In the genomic region with DNA sequence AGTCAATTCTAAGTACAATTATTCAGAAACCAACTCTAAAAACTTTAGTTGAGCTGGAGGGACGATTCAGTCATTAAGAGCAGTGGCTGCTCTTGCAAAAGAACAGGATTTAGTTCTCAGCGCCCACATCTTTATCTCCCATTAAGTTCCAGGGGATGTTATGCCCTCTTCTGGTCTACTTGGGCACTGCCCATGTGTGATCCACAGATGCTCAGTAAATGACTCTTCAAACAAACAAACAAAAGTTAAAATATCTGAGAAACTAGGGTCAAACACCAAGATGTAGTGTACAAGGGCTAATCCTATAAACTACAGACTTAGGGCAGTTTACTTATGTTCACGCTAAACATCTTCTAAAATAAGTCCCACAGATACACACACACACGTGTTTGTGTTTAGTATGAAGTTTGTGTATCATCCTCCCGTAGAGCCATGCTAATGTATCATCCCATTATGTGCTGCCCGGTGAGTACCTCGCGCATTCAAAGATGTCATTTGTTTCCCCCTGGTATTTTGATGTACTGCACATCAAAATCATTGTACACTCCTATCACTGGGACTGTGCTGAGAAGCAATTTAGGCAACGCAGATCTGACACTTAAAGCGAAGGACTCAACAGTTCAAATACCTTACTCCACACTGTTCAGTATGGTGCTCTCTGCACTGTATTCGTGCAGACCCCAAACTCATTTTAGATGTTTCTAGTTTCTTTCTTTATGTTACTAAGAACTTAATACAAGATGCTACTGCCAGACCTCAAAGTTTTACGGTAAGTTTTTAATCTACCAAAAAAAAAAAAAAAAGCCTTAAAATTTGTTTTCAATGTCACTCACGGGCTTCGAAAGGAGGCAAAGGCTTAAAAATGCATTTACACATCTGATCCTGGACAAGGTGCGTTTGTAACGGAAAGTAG, we compare ENCODE assay signal across 8 mouse cellular contexts. TPM values are rescaled to one million over a fixed set of nuclear protein-coding genes. Genes with fewer than 3 reads are reported as not detected.
A peak's percentile ranks its signal among the peaks of the same experiment; 100 is the strongest.
DNase-seq lines count a peak whose midpoint lies in the region; ATAC-seq and TF ChIP-seq lines count a peak whose summit lies in the region.

No protein-coding gene starts in this region.

- H3K4me3 ChIP-seq in heart, embryonic 11.5 days (ENCODE audit: low read depth, low read length), result peak overlapping the region; percentile 83
- H3K4me3 ChIP-seq in forebrain, embryonic 13.5 days, result peak overlapping the region; percentile 69
- peak overlapping the region; percentile 89 for H3K4me3 ChIP-seq in limb, embryonic 15.5 days
- peak overlapping the region; percentile 79 for H3K4me3 ChIP-seq in neural tube, embryonic 11.5 days (ENCODE audit: low read depth, low read length)

- peak overlapping the region; percentile 99 for H3K9ac ChIP-seq in heart, embryonic 11.5 days (ENCODE audit: low read depth, low read length)
- H3K9ac ChIP-seq in forebrain, embryonic 13.5 days, result peak overlapping the region; percentile 84
- H3K9ac ChIP-seq in limb, embryonic 15.5 days, result peak overlapping the region; percentile 96
- H3K9ac ChIP-seq in neural tube, embryonic 11.5 days (ENCODE audit: low read length), result peak overlapping the region; percentile 82

- CTCF ChIA-PET in Patski (lab: Charles Lee), result interaction anchor here (1.5 to 2.1 kb wide), 2 partner anchors 145 kb away, joined by 4 to 9 read pairs; partner anchors contain the start of gene Coq2

- DNase-seq in heart, postnatal 4 days, result no peak
- DNase-seq in Patski (ENCODE audit: low read depth, low spot score), result no peak
- no peak for DNase-seq in neural tube, embryonic 11.5 days (ENCODE audit: low spot score)
- DNase-seq in yolk sac, embryonic 10.5 days (ENCODE audit: low spot score), result no peak
- DNase-seq in ovary, postnatal 36 days (ENCODE audit: low spot score), result no peak

- H3K27me3 ChIP-seq in heart, embryonic 11.5 days (ENCODE audit: control insufficient read depth, insufficient read depth, low read length), result no peaks in the 10 kb centered on the region
- H3K27me3 ChIP-seq in Patski, result no peaks in the 10 kb centered on the region
- H3K27me3 ChIP-seq in forebrain, embryonic 13.5 days, result no peaks in the 10 kb centered on the region
- no peaks in the 10 kb centered on the region for H3K27me3 ChIP-seq in limb, embryonic 15.5 days
- H3K27me3 ChIP-seq in neural tube, embryonic 11.5 days (ENCODE audit: control insufficient read depth, insufficient read depth, low read length), result no peaks in the 10 kb centered on the region

- H3K4me2 ChIP-seq in heart, embryonic 11.5 days, result peak overlapping the region; percentile 93
- peak overlapping the region; percentile 83 for H3K4me2 ChIP-seq in forebrain, embryonic 13.5 days
- H3K4me2 ChIP-seq in limb, embryonic 15.5 days, result peak overlapping the region; percentile 82
- H3K4me2 ChIP-seq in neural tube, embryonic 11.5 days (ENCODE audit: low read depth), result peak overlapping the region; percentile 53

- WGBS in heart, embryonic 11.5 days (ENCODE audit: insufficient replicate concordance), result 30% methylated on average over 16 of the region's 16 CpGs
- WGBS in forebrain, embryonic 13.5 days, result 26% methylated on average over 16 of the region's 16 CpGs
- WGBS in limb, embryonic 15.5 days, result 31% methylated on average over 16 of the region's 16 CpGs
- 36% methylated on average over 16 of the region's 16 CpGs for WGBS in neural tube, embryonic 11.5 days

- no peaks in the 10 kb centered on the region for H3K9me3 ChIP-seq in heart, embryonic 11.5 days (replicated peaks; ENCODE audit: control insufficient read depth, low read length)
- H3K9me3 ChIP-seq in forebrain, embryonic 13.5 days (replicated peaks), result no peaks in the 10 kb centered on the region
- no peaks in the 10 kb centered on the region for H3K9me3 ChIP-seq in limb, embryonic 15.5 days
- H3K9me3 ChIP-seq in neural tube, embryonic 11.5 days (ENCODE audit: control insufficient read depth, low read length), result no peaks in the 10 kb centered on the region

- no peak for ATAC-seq in heart, embryonic 11.5 days (replicated peaks; ENCODE audit: insufficient number of reproducible peaks, low FRiP score, low TSS enrichment)
- ATAC-seq in Patski, result no peak
- ATAC-seq in forebrain, embryonic 13.5 days, result no peak
- ATAC-seq in limb, embryonic 15.5 days (ENCODE audit: insufficient number of reproducible peaks, low FRiP score, low TSS enrichment, low read depth), result no peak
- peak; percentile 59; the same call in 1 of the 2 replicates for ATAC-seq in neural tube, embryonic 11.5 days (ENCODE audit: insufficient read depth, low FRiP score, low TSS enrichment)

- H3K36me3 ChIP-seq in heart, embryonic 11.5 days (ENCODE audit: control insufficient read depth, insufficient read depth, low read length), result peaks cover 2% of the 10 kb centered on the region; the same call in 1 of the 2 replicates
- H3K36me3 ChIP-seq in forebrain, embryonic 13.5 days (ENCODE audit: poor library complexity, severe bottlenecking), result peaks cover 9% of the 10 kb centered on the region
- peaks cover 13% of the 10 kb centered on the region for H3K36me3 ChIP-seq in limb, embryonic 15.5 days
- no peaks in the 10 kb centered on the region for H3K36me3 ChIP-seq in neural tube, embryonic 11.5 days (ENCODE audit: control insufficient read depth, insufficient read depth, low read length)

- peak overlapping the region; percentile 87 for H3K27ac ChIP-seq in heart, embryonic 11.5 days (ENCODE audit: low read depth, low read length)
- no peak overlapping the region; the same call in 1 of the 2 replicates for H3K27ac ChIP-seq in forebrain, embryonic 13.5 days
- peak overlapping the region; percentile 85 for H3K27ac ChIP-seq in limb, embryonic 15.5 days
- no peak overlapping the region for H3K27ac ChIP-seq in neural tube, embryonic 11.5 days (ENCODE audit: low read depth, low read length)

- in situ Hi-C loops in Patski (cut with MboI; ENCODE audit: low pct_unique_long_range_greater_than_20kb), result loop anchor here (5.0 to 10.0 kb wide), 3 partner anchors 92 to 845 kb away; partner anchors contain the start of genes Coq2 and Nkx6-1

- 0 out of 2 replicates have a peak, but pooled peaks cover 3% of the 10 kb centered on the region for H3K4me1 ChIP-seq in heart, embryonic 11.5 days (ENCODE audit: control insufficient read depth, insufficient read depth, low read length)
- peaks cover 7% of the 10 kb centered on the region for H3K4me1 ChIP-seq in forebrain, embryonic 13.5 days
- 0 out of 2 replicates have a peak, but pooled peaks cover 3% of the 10 kb centered on the region for H3K4me1 ChIP-seq in limb, embryonic 15.5 days
- H3K4me1 ChIP-seq in neural tube, embryonic 11.5 days (ENCODE audit: control insufficient read depth, insufficient read depth, low read length), result peaks cover 3% of the 10 kb centered on the region; the same call in 1 of the 2 replicates

- POLR2A ChIA-PET in Patski (lab: Charles Lee), result no interaction called here

- peak; percentile 68 for TF ChIP-seq CTCF in Patski (IDR thresholded peaks at IDR 0.05)

RNA-seq across cellular contexts. Expression of gene Abraxas1, which starts 0.9 kb away (rescaled TPM):
- polyA plus RNA-seq in heart, embryonic 11.5 days (2014; fragmentation: Nextera tagmentation; extraction: Ambion mirVana), result 22.2 and 33.8 TPM in 2 replicates
- 10 to 100 TPM; 17.5 to 22.1 TPM for total RNA-seq in heart, postnatal 4 days (2021)
- 18.5 TPM for polyA plus RNA-seq in Patski (2021)
- 24.9 and 25.8 TPM in 2 replicates for polyA plus RNA-seq in forebrain, embryonic 13.5 days (2015; fragmentation: Nextera tagmentation; extraction: Ambion mirVana)
- 24.7 and 27.4 TPM in 2 replicates for polyA plus RNA-seq in limb, embryonic 15.5 days (2015; fragmentation: Nextera tagmentation; extraction: Ambion mirVana)
- polyA plus RNA-seq in neural tube, embryonic 11.5 days (2014; fragmentation: Nextera tagmentation; extraction: Ambion mirVana), result 21.9 and 22.7 TPM in 2 replicates

RNA-seq across cellular contexts. Expression of gene Mrps18c, which starts 21.4 kb away (rescaled TPM):
- 137 and 158 TPM in 2 replicates for polyA plus RNA-seq in heart, embryonic 11.5 days (2014; fragmentation: Nextera tagmentation; extraction: Ambion mirVana)
- 10 to 100 TPM; 83.1 to 91.2 TPM for total RNA-seq in heart, postnatal 4 days (2021)
- 99.9 TPM for polyA plus RNA-seq in Patski (2021)
- 168 and 195 TPM in 2 replicates for polyA plus RNA-seq in forebrain, embryonic 13.5 days (2015; fragmentation: Nextera tagmentation; extraction: Ambion mirVana)
- 126 and 152 TPM in 2 replicates for polyA plus RNA-seq in limb, embryonic 15.5 days (2015; fragmentation: Nextera tagmentation; extraction: Ambion mirVana)
- 168 and 172 TPM in 2 replicates for polyA plus RNA-seq in neural tube, embryonic 11.5 days (2014; fragmentation: Nextera tagmentation; extraction: Ambion mirVana)

RNA-seq across cellular contexts. Expression of gene Helq, which starts 21.4 kb away (rescaled TPM):
- polyA plus RNA-seq in heart, embryonic 11.5 days (2014; fragmentation: Nextera tagmentation; extraction: Ambion mirVana), result 13.1 and 15.3 TPM in 2 replicates
- 1 to 10 TPM; 6.8 to 8.1 TPM for total RNA-seq in heart, postnatal 4 days (2021)
- polyA plus RNA-seq in Patski (2021), result 22.8 TPM
- polyA plus RNA-seq in forebrain, embryonic 13.5 days (2015; fragmentation: Nextera tagmentation; extraction: Ambion mirVana), result 22.0 and 23.3 TPM in 2 replicates
- polyA plus RNA-seq in limb, embryonic 15.5 days (2015; fragmentation: Nextera tagmentation; extraction: Ambion mirVana), result 12.1 and 15.2 TPM in 2 replicates
- polyA plus RNA-seq in neural tube, embryonic 11.5 days (2014; fragmentation: Nextera tagmentation; extraction: Ambion mirVana), result 19.8 and 24.0 TPM in 2 replicates

RNA-seq across cellular contexts. Expression of gene Gpat3, which starts 25.7 kb away (rescaled TPM):
- polyA plus RNA-seq in heart, embryonic 11.5 days (2014; fragmentation: Nextera tagmentation; extraction: Ambion mirVana), result 6.9 and 7.4 TPM in 2 replicates
- 10 to 100 TPM; 36.5 to 37.9 TPM for total RNA-seq in heart, postnatal 4 days (2021)
- polyA plus RNA-seq in Patski (2021), result 11.9 TPM
- 0.30 and 0.81 TPM in 2 replicates for polyA plus RNA-seq in forebrain, embryonic 13.5 days (2015; fragmentation: Nextera tagmentation; extraction: Ambion mirVana)
- 2.0 and 2.4 TPM in 2 replicates for polyA plus RNA-seq in limb, embryonic 15.5 days (2015; fragmentation: Nextera tagmentation; extraction: Ambion mirVana)
- 1.2 and 1.9 TPM in 2 replicates for polyA plus RNA-seq in neural tube, embryonic 11.5 days (2014; fragmentation: Nextera tagmentation; extraction: Ambion mirVana)

Comparison
In these comparisons a context has a peak if more than half of its experiments do, and no peak if none do; other contexts are left out.
1. H3K27ac ChIP-seq: peak in heart, embryonic 11.5 days (single experiment) and limb, embryonic 15.5 days (single experiment); none in forebrain, embryonic 13.5 days (single experiment) and neural tube, embryonic 11.5 days (single experiment).
2. Peak in every context shown above with its lines, with median percentiles within 50 percentile points of each other: H3K4me2 ChIP-seq, H3K4me3 ChIP-seq and H3K9ac ChIP-seq.